Mouse (Mus musculus) lung, adult 18-20 months (tissue): ENCODE data around the gene Nab1.

Source experiments
- DNase-seq, 2 experiments: peaks; one replicate each; pipeline ENCODE4 v3.0.0; 2022; ENCODE audit warnings: mixed read lengths in 2 of 2

The Nab1 gene

DNA sequence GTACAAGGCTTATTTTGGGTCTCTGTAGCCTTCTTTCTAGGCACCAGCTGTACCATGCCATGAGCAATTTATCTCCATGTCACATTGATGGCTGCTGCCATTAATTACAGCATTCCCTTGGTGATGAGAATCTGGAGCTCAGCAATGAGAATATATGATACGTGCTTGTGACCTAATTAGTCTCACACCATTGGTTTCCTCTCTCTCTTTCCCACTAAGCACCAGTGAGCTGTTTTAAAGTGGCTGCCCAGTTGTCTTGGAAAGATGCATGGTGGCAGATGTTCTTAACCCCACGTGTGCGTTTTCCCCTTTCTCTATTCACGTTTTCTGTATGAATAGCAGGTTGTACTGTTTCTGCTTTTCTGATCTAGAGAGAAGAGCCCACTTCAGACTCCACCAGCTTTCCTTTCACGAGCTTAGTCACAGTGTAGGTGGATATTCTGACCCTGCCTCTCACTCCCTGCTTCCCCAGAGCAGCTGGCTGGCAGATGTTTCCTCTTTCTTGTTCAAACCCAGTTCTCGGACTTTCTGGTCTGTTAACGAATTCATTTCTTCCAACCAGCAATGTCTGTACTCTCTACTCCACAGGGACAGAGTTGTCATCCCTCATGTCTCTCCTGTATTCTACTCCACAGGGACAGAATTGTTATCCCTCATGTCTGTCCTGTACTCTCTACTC lies 29.5 kb downstream of the Nab1 start:
- DNase-seq: no peak

DNA sequence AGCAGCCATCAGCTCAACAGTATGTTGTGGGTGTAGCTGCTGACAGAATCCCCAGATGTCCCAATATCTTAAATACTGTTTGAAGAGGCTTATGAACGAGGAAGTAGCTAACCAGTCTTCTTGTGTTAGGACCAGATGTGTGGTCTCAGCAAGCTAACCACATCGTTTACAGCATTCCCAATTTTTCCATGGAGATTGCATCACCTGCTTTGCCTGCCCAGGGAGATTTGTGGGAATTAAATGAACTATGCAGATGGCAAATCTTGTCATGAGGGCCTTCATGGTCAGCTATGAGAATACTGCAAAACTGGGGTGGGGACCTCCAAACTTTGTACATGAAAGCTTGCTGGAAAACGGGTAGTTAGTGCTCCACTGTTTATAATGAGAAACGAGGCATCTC lies 30.2 kb downstream of the Nab1 start:
- DNase-seq: no peak

DNA sequence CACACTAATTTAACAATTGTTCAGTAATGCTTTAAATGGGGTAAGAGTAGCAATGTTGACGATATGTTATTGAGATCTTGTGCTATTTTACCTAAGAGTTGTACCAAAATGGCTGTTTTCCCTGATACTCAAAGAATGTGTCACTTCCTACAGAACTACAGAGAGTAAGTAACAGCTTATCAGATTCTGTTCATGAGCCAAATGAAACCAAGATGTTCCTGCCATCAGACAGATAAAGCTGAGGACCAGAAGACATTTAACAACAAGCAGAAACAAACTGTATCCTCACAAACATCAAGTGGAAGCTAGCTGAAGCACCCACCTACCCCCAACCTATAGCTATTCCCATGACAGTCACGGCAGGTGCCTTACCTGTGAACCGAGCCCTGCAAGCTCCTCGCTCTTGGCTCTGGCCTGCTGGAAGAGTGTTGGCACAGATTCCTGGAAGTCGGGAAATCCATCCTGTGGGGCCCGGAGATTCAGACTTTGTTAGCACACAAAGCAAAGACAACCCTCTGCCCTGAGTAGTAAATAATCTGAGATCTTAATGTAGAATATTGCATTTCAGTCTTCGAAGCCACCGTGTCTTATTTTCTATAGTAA lies 33.9 kb downstream of the Nab1 start:
- DNase-seq: no peak

DNA sequence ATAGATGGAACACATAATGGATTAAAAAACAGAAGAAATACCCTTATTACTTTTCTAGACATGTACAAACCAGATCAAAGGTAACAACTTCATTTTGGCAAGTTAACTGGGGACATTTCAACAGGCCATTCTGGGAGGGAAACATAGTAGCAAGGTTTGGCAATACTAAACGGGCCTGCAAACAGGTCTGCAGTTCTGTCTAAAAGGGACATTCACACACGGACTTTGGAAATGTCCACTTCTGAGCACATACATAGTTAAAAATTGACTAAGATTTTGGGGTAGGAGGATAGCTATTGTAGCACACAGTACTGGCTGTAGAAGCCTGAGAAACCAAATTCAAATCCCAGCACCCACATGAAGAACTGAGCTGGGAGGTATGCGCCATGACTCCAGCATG lies 34.6 kb downstream of the Nab1 start:
- DNase-seq: no peak

DNA sequence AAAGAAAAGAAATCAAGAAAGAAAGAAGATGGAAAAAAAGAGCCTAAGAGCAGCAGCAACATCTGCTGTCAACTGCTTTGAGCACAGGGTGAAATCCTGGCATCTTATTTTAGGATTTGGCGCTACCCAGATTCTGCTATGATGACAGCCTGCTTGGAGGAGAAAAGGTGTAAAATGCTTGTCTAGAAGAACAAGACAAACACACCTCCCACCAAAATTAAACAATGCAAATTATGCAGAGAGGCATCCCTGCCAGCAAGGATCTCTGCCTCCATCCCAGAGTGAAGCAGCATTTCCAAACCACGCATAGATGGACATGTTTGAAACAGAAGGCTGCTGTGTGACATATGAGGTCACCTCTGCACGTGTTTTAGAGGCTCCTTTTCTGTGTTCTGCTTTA lies 35.2 kb downstream of the Nab1 start:
- DNase-seq: no peak

DNA sequence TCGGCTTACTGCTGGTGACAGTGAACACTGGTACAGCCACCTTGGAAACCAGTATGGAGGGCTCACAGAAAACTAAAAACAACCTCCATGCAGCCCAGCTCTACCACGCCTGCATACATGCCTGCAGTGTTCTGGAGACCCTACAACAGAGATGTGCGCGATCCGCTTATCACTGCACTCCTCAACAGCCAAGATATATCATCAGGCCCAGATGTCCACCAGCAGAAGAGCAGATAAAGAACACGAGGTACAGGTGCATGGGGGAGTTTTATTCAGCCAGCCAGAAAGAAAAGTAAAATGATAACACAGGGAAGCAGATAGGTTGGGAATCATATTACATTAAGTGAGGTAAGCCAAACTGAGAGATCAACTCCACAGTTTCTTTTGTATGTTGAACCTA lies 37.2 kb downstream of the Nab1 start:
- no peak for DNase-seq

DNA sequence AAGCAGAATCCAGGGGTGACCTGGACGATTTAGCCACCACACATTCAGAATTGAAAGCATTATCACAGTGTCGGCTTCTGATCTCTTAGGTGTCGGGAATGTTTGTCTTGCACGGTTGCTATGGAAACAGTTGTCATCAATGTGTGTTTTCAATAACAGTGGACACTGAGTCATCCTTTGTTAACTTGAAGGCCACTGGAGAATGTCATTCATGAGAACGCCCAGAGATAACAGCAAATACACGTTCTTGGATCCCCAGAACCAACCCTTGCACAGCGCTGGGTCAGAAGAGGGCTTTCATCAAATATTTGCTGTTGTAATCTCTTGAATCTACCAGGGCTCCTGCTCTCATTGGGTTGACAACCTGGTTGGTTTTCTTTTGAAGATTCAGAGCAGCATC lies 43.9 kb downstream of the Nab1 start:
- DNase-seq: no peak

DNA sequence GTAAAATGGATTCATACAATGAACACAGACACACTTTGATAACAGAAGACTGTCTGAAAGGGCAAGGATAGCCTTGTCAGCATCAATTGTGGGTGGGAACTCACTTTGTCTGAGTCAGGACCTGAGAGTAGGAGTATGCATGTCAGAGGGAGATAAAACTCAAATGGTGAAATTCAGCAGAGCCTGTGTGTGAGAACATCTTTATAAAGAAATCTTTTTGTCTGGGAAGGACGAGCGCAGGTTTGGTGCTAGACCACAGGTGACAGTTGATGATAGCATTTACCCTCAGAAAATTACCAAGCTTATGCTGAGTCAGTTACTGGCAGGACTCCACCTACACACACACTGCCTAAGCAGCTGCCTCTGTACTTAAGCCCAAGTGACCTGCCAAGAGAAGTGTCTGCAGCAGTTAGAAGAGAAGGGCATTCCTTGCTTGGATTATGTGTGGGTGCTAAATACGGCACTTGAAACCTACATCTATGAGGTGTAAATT lies 45.9 kb downstream of the Nab1 start:
- peak in 1 of 2 experiments; percentile 39 for DNase-seq

DNA sequence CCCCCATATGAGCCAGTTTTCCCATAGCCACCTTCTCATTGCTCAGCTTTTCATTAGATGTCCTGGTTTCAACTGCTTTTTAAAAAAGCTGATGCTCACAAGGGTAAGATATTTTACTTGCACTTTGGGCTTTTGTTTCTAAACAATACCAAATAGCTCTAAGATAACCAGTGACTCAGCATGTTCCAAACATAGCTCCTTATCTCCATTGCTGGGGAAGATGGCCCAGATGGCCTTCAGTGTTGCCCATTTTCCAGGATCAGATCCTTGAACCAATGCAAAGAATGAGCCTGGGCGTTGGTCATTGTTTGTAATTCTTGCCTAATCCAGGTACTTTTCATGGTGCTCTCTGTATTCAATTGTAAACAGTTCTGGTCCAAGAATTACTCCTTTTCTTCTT lies 49.1 kb downstream of the Nab1 start:
- no peak for DNase-seq

DNA sequence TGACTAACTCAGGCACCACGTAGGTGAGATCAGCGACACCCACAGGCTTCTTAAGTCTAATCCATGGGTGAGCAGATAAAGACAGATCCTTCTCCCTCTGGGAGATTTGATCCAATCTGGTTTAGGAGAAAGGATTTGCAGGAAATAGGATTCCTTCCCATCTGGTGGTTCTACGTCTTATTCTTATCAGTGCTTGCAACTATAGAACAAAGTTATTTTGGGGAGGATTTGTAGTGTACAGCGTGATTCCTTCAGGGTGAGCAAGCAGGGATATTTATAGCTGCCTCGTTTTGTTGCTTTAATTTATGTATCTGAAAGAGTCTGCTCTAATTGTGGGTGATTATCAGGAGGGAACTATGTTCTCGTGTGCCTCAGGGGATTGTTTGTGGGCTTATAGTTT lies 64.6 kb downstream of the Nab1 start:
- no peak for DNase-seq

DNA sequence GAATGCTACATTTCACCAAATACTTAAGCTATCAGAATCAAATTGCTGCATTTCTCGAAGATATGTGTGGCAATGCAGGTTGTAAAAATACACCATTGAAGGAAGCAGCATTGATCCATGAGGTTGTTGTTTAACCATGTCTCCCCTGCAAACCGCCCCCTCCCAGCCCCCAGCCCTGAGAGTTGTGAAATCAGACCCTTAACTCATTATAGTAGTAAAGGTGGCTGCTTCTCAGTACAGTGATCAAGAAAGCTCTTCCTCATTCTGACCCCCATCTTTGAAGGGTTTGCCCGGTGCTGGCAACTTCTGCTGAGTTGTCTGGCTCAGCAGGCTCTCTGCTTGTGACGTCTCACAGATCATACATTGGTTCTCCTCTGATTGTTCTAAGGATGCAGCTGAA lies 66.4 kb downstream of the Nab1 start:
- no peak for DNase-seq

DNA sequence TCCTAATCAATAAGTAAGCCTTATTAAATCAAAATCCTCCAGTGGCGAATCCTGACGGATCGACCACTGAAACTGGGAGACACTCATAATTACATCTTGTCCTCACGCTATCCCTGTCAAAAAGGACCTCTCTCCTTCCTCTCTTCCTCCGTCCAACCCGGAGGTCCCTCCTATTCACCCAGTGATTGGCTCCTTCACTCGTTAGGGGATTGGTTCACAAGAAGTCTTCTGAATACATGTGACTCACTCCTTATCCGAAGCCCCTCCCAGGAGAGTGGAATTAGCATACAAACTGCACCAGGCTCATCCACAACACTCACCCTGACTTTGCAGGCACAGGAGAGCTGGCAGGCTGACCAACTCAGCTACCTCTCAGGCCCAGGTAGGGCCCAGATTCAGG lies 68.7 kb downstream of the Nab1 start:
- no peak for DNase-seq

DNA sequence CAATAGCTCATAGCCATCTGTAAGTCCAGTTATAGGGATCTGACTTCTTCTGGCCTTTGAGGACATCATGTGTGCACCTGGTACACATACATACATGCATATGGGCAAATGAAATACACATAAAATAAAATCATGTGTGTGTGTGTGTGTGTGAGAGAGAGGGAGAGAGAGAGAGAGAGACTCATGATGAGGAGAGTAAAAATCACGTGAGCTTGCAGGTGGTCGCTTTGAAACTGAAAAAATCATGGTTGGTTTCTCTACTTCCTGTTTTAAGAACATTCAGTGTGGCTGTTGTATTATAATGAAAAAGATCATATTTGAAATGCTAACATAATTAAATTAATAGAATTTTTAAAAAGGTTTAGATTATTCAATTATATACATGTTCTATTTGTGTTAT lies 69.9 kb downstream of the Nab1 start:
- DNase-seq: no peak

DNA sequence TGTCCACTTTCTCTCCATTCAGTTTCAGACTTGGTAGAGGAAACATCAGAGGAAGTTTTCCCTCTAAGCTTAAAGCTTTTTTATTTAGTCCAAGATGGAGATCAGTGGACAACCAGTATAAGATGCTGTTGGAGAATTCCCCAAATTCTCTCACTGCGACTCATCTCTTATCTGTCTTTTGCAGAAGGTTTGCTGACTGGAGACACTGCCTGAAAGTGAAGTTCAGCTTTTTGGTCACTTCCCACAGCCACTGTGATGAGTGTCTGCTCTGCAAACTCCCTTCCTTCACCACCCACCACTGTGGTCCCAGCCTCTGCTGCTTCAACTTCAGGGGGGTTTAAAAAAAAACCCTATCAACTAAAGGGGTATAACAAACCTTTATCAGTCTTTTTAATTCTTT lies 70.4 kb downstream of the Nab1 start:
- no peak for DNase-seq

DNA sequence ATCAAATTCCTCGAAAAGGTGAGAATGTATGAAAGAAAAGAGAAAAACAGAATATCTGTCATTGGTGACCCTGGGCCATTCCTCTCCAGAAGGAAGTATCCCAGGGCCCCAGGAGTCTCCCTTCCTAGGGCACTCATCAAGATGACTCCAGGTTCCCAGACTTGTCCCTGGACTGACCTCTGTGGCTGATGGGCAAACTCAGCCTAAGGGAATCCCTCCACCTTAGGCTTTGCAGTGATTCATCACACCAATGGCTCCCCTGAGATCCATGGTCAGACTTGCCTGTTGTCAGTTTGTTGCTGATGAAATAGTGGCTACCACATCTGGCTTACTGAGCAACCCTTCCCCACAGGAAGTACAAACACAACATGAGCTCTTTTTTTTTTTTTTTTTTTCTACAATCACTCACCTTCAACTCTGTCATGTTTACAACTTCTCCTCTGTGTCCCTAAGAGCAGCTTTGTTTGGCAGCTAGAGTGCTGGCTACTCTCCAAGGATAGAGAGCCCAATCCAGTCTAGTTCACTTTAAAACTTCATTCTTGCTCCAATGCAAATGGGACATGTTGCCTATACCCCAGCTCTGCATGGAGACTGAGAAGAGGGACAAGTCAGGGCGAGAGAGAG lies 72.5 kb downstream of the Nab1 start:
- no peak for DNase-seq

DNA sequence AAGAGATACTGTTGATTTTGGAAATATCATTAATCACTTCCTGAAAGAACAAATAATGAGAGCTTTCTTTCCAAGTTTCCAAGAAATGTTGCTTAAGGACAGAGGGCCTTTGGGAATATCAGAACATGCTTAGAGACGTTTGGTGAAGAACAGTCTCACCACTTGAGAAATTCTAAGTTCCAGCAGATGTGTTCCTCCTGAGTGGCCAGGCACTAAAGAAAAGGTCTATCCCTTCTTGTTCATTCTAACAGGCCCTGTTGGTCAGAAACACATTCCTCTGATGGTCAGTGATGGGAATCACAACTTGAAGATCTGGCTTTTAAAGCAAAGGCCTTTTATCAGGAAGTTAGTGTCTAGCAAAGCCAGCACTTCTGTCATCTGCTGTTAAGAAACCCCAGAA lies 76.6 kb downstream of the Nab1 start:
- DNase-seq: no peak

DNA sequence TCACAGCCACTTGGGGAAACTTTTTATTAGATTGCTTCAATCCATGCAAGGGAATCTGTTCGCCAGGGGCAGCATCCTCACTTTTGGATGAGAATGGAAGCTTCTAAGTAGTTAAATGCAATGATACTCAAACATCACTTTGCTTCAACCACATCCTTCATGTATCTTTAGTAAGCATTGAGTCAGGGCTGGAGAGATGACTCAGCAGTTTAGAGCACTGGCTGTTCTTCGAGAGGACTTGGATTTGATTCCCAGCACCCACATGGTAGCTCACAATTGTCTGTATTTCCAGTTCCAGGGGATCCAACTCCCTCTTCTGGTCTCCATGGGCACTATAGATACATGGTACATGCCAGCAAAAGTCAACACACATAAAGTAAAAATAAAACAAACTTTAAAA lies 77.4 kb downstream of the Nab1 start:
- no peak for DNase-seq

DNA sequence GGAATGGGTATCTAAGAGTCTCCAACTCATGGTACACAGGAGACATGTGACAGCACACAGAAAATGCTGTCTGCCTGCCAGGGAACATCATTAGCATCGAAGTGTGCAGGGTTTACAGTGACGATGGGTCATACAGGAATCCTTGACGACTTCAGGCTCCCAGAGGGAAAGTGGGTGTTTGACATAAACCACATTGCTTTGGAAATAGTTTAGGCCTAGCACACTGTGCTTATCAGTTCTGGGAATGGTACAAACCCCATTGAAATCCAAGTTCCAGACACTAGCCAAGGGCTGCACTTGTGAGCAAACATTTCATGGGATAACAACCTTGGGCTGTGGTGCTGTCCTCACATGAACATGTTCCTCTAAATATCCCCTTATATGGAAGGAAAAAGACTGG lies 78.3 kb downstream of the Nab1 start:
- peak in 1 of 2 experiments; percentile 3 for DNase-seq

DNA sequence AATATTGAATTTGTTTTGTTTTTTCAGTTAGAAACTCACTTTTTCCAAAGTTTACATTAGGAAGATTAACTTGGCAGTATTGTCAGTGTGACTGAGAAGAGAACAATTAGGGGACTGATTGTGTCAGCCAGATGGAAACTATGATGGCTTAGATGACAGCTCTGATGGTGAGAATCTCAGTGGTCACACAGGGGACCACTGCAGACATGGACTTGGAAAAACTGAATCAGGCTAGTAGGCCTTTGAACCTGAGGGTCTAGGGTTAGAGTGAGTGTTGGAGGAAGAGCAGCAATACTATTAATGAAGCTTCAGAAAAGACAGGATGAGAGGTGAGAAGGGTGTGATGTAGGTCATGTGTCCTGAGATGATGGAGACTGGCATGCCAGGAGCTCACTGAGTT lies 78.9 kb downstream of the Nab1 start:
- DNase-seq: no peak

DNA sequence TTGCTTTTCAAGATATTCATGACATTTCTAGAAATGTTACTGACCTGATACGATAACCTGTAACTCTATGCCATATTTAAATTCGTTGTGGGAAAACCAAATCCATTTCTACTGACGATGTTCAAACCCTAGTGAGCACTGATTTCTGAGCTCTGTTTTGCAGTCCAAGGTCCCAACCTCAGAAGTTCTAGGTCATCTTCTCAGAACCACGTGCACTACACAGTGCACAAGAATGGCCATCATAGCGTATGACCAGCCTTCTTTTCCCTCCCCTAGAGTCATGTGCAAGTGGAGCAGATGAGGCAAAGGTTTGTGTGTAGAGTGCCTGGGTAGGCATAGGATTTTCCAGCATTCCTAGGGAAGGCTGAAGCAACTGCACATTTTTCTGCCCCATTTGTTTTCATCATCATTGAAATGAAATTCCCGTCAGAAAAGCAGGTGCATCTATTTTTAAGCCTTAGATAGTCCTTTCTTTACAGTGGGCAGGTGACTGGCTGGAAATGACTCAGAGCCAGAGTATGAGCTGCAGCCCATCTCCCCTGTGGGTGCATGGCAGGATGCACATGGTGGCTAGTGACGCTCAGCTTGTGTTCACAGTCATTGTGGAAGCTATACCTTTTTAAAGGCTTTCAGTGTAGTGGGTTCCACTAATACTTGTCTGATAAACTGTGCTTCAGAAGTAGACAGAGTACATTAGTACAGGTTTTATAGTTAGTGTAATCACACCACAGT lies 81.2 kb downstream of the Nab1 start:
- DNase-seq: no peak
